ENCODE assay signal across 17 mouse cellular contexts in the genomic region with DNA sequence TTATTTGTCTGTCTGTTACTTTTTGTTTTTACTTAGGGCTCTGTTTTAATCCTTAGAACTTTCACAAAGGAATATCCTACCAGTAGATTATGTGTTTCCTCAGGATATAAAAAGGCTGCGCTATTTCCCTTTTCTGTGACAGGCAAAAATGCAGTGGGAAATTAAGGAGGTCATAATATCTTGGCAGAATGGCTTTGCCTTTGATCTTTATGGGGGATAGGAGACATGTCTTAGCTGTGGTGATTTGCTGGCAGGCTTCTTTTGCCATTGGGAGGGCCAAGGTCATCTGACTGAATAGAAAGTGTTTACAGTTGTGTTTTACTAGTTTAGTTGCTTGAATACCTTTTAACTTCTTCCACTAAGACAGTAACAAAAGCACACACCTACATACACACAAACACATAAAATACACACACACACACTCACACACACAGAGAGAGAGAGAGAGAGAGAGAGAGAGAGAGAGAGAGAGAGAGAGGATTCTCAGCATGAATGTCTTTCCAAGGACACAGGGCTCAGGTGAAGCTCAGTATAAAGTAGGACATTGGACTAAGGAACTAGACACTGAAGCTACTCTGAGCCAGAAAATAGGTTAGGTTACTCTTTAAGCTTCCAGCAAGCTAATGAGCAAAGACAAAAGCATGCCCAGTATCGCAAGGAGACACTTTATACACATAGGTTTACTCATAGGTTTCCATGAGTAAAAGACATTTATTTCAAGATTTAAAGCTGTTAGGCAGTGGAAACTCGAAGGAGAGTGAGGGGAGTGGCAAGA. TPM values are rescaled to one million over a fixed set of nuclear protein-coding genes. Genes with fewer than 3 reads are reported as not detected.
DNase-seq lines count a peak whose midpoint lies in the region; ATAC-seq and TF ChIP-seq lines count a peak whose summit lies in the region.
"Had no signal": no experiment of that assay in that cellular context is flagged by ENCODE, and none has a peak within 500 bp of the region (broad histone marks: within the 10 kb centered on the region; RNA-seq: fewer than 3 reads in every experiment).

No protein-coding gene starts in this region.

- H3K4me3 ChIP-seq in lung, embryonic 15.5 days, result no peak overlapping the region
- no peak overlapping the region for H3K4me3 ChIP-seq in kidney, embryonic 16.5 days (ENCODE audit: low read length)
- no peak overlapping the region for H3K4me3 ChIP-seq in cerebellum, adult 2 months (replicated peaks; ENCODE audit: insufficient read depth, low read depth, low read length)
- H3K4me3 ChIP-seq in heart, embryonic 12.5 days, result no peak overlapping the region
- H3K4me3 ChIP-seq: gastrocnemius, adult 2 months; neural tube, embryonic 15.5 days; stomach, embryonic 15.5 days had no signal

- peak overlapping the region; percentile 48 for H3K27ac ChIP-seq in lung, embryonic 15.5 days
- peak overlapping the region; percentile 54 for H3K27ac ChIP-seq in kidney, embryonic 16.5 days (ENCODE audit: low read length)
- H3K27ac ChIP-seq in cerebellum, adult 2 months (ENCODE audit: insufficient read depth, low read length), result no peak overlapping the region
- H3K27ac ChIP-seq in heart, embryonic 12.5 days (ENCODE audit: poor library complexity, severe bottlenecking), result no peak overlapping the region
- H3K27ac ChIP-seq: gastrocnemius, adult 2 months; neural tube, embryonic 15.5 days; stomach, embryonic 15.5 days had no signal

- no peak overlapping the region for H3K4me2 ChIP-seq in lung, embryonic 15.5 days
- no peak overlapping the region for H3K4me2 ChIP-seq in kidney, embryonic 16.5 days (replicated peaks; ENCODE audit: low read depth, low read length)
- H3K4me2 ChIP-seq in heart, embryonic 12.5 days, result no peak overlapping the region
- H3K4me2 ChIP-seq: neural tube, embryonic 15.5 days; stomach, embryonic 15.5 days had no signal

- peak; percentile 54 to 85 for DNase-seq in adrenal gland, adult (ENCODE audit: inconsistent age in 2 of 2, low spot score in 1 of 2)
- no peak for DNase-seq in adrenal gland, postnatal 4 days (ENCODE audit: low spot score in 2 of 2)
- DNase-seq in lung, postnatal 14 days, result no peak
- DNase-seq in cerebellum, adult 2 months, result no peak
- DNase-seq in embryo, embryonic 11 days, result no peak
- DNase-seq: cerebellum, adult 18-20 months; gastrocnemius, adult 2 months; heart, postnatal 36 days; layer of hippocampus, adult 9-11 months; lung, adult 18-20 months had no signal

- no peak for TF ChIP-seq POLR2A in cerebellum, adult 2 months (IDR thresholded peaks at IDR 0.05; ENCODE audit: borderline replicate concordance, insufficient read depth, low read length)

- H3K27me3 ChIP-seq in lung, embryonic 15.5 days, result no peaks in the 10 kb centered on the region
- H3K27me3 ChIP-seq in kidney, embryonic 16.5 days (ENCODE audit: insufficient read depth, low read length), result no peaks in the 10 kb centered on the region
- no peaks in the 10 kb centered on the region for H3K27me3 ChIP-seq in cerebellum, adult 2 months (ENCODE audit: control insufficient read depth, insufficient read depth, low read length)
- H3K27me3 ChIP-seq in heart, embryonic 12.5 days (replicated peaks), result no peaks in the 10 kb centered on the region
- H3K27me3 ChIP-seq: CH12.LX; neural tube, embryonic 15.5 days; stomach, embryonic 15.5 days had no signal

- H3K36me3 ChIP-seq in lung, embryonic 15.5 days, result no peaks in the 10 kb centered on the region
- no peaks in the 10 kb centered on the region for H3K36me3 ChIP-seq in kidney, embryonic 16.5 days (ENCODE audit: insufficient read depth, low read length)
- no peaks in the 10 kb centered on the region for H3K36me3 ChIP-seq in heart, embryonic 12.5 days
- H3K36me3 ChIP-seq: neural tube, embryonic 15.5 days; stomach, embryonic 15.5 days had no signal

- no peak overlapping the region for H3K9ac ChIP-seq in lung, embryonic 15.5 days
- H3K9ac ChIP-seq in kidney, embryonic 16.5 days (replicated peaks; ENCODE audit: low read length), result no peak overlapping the region
- H3K9ac ChIP-seq in heart, embryonic 12.5 days, result no peak overlapping the region
- H3K9ac ChIP-seq: neural tube, embryonic 15.5 days; stomach, embryonic 15.5 days had no signal

- 50% methylated on average over 3 of the region's 3 CpGs for WGBS in lung, embryonic 15.5 days
- WGBS in kidney, embryonic 16.5 days, result 41% methylated on average over 3 of the region's 3 CpGs
- WGBS in cerebellum, adult 2 months, result 67% methylated on average over 3 of the region's 3 CpGs
- 67% methylated on average over 3 of the region's 3 CpGs for WGBS in heart, embryonic 12.5 days

- H3K9me3 ChIP-seq in lung, embryonic 15.5 days, result no peaks in the 10 kb centered on the region
- H3K9me3 ChIP-seq in kidney, embryonic 16.5 days (ENCODE audit: low read length), result no peaks in the 10 kb centered on the region
- no peaks in the 10 kb centered on the region for H3K9me3 ChIP-seq in heart, embryonic 12.5 days (replicated peaks)
- H3K9me3 ChIP-seq: neural tube, embryonic 15.5 days; stomach, embryonic 15.5 days had no signal

- no peak for TF ChIP-seq CTCF in cerebellum, adult 2 months (IDR thresholded peaks at IDR 0.05; ENCODE audit: borderline replicate concordance, insufficient read depth, low read depth, low read length)

- H3K4me1 ChIP-seq in lung, embryonic 15.5 days, result peaks cover 23% of the 10 kb centered on the region
- peaks cover 11% of the 10 kb centered on the region; the same call in 1 of the 2 replicates for H3K4me1 ChIP-seq in kidney, embryonic 16.5 days (ENCODE audit: insufficient read depth, low read length)
- H3K4me1 ChIP-seq in cerebellum, adult 2 months (ENCODE audit: control insufficient read depth, insufficient read depth, low read length), result no peaks in the 10 kb centered on the region
- no peaks in the 10 kb centered on the region for H3K4me1 ChIP-seq in heart, embryonic 12.5 days (replicated peaks)
- H3K4me1 ChIP-seq: neural tube, embryonic 15.5 days; stomach, embryonic 15.5 days had no signal

- ATAC-seq in lung, embryonic 15.5 days (ENCODE audit: borderline replicate concordance, extremely low read depth, low FRiP score, low TSS enrichment), result peak; percentile 66; the same call in 1 of the 2 replicates
- ATAC-seq in kidney, embryonic 16.5 days (ENCODE audit: low FRiP score, low TSS enrichment), result peak; percentile 81; the same call in 1 of the 2 replicates
- no peak for ATAC-seq in heart, embryonic 12.5 days (ENCODE audit: insufficient number of reproducible peaks, low FRiP score)
- ATAC-seq: forebrain, embryonic 14.5 days had no signal

RNA-seq across cellular contexts. Expression of a gene that starts 9.1 kb away (rescaled TPM):
- total RNA-seq in adrenal gland, postnatal 4 days (2021), result 10 to 100 TPM; 11.8 to 18.5 TPM
- polyA plus RNA-seq in lung, embryonic 15.5 days (2015; fragmentation: Nextera tagmentation; extraction: Ambion mirVana), result 11.1 and 11.5 TPM in 2 replicates
- polyA plus RNA-seq in kidney, embryonic 16.5 days (2015; fragmentation: Nextera tagmentation; extraction: Ambion mirVana), result 22.8 and 23.0 TPM in 2 replicates
- polyA plus RNA-seq in cerebellum, adult 2 months (2012; rRNA removed), result 5.0 and 5.2 TPM in 2 replicates
- polyA plus RNA-seq in heart, embryonic 12.5 days (2016; fragmentation: Nextera tagmentation; extraction: Ambion mirVana), result 6.5 and 8.3 TPM in 2 replicates

Comparison
In these comparisons a context has a peak if more than half of its experiments do, and no peak if none do; other contexts are left out.
1. DNase-seq: peak in adrenal gland, adult (2 of 2); none in adrenal gland, postnatal 4 days (0 of 2), lung, postnatal 14 days (single experiment), cerebellum, adult 2 months (0 of 2) and embryo, embryonic 11 days (single experiment).
2. H3K27ac ChIP-seq: peak in lung, embryonic 15.5 days (single experiment) and kidney, embryonic 16.5 days (single experiment); none in cerebellum, adult 2 months (single experiment) and heart, embryonic 12.5 days (single experiment).